Mouse (Mus musculus) limb, embryonic 15.5 days (tissue): Measurements from ENCODE around the gene Olfr584. TPM values are rescaled to one million over a fixed set of nuclear protein-coding genes. Genes with fewer than 3 reads are reported as not detected.

Experiments used
- ATAC-seq: fragments of 200-750 bp; cut with Nextera tagmentation; 2 replicates; pipeline ENCODE4 v1.8.0; 2017; ENCODE audit warnings: low read depth, moderate TSS enrichment; ENCODE audit not compliant: insufficient number of reproducible peaks, low FRiP score, low TSS enrichment
- H3K27ac ChIP-seq: fragments of 300-500 bp; sonication (generic); 2 replicates; pipeline ENCODE4 v1.5.1; 2015; ENCODE audit warnings: moderate library complexity, mild to moderate bottlenecking, inconsistent platforms
- H3K27me3 ChIP-seq: fragments of 300-500 bp; sonication (generic); 2 replicates; pipeline ENCODE4 v1.6.1; 2015; ENCODE audit warnings: inconsistent platforms
- H3K36me3 ChIP-seq: fragments of 300-500 bp; sonication (generic); 2 replicates; pipeline ENCODE4 v1.6.1; 2015; ENCODE audit warnings: inconsistent platforms
- H3K4me1 ChIP-seq: fragments of 300-500 bp; sonication (generic); 2 replicates; pipeline ENCODE4 v1.6.1; 2015; ENCODE audit warnings: inconsistent platforms
- H3K4me2 ChIP-seq: fragments of 300-500 bp; sonication (generic); 2 replicates; pipeline ENCODE4 v1.6.1; 2015; ENCODE audit warnings: mild to moderate bottlenecking, inconsistent platforms
- H3K4me3 ChIP-seq: fragments of 300-500 bp; sonication (generic); 2 replicates; pipeline ENCODE4 v1.5.1; 2015; ENCODE audit warnings: mild to moderate bottlenecking, inconsistent platforms
- H3K9ac ChIP-seq: fragments of 300-500 bp; sonication (generic); 2 replicates; pipeline ENCODE4 v1.6.1; 2015; ENCODE audit warnings: inconsistent platforms
- H3K9me3 ChIP-seq: fragments of 300-500 bp; sonication (generic); 2 replicates; pipeline ENCODE4 v1.6.1; 2016; ENCODE audit warnings: inconsistent platforms
- WGBS: fragments of 180-500 bp; shearing (Covaris S2); methylation state at CpG from one replicate; pipeline ENCODE4 v1.1.7; 2015; 5-methylcytosine and 5-hydroxymethylcytosine counted together
- polyA plus RNA-seq: library from polyadenylated mRNA; unstranded; fragments of >200 nt; fragmentation: Nextera tagmentation; extraction: Ambion mirVana; gene quantifications from 2 replicates; pipeline ENCODE4 v1.2.1, GENCODE M21; 2015

Olfr584 gene
- polyA plus RNA-seq: not detected in 2 replicates

DNA sequence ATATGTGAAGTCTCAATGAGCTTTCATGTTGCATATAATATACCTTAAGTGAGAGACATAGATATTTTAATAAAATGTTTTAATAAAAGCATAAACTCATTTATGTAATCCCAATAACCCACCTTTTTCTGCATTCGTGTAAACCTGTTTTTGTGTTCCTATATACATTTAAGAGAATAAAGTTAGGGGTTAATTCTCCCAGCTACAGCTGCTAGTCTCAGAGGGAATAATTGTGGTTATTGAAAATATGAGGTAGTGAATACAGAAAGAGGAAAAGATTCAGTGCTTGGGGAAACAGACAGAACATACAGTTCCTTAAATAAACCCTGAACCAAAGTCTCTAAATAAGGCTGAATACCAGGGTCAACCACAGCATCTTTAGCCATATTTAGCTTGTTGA, at the start of gene Olfr584:
Gene Olfr584, plus strand, starts transcription at position 301 of the 400 bp plus-strand sequence.
- Histone ChIP-seq H3K4me3 (no peak within 1 kb of the TSS), H3K27ac (no peak within 1 kb of the TSS), H3K4me1 (no peaks in the 10 kb centered on the region), H3K4me2 (no peak within 1 kb of the TSS), H3K9me3 (no peaks in the 10 kb centered on the region; the same call in 1 of the 2 replicates), H3K36me3 (no peaks in the 10 kb centered on the region), H3K9ac (no peak within 1 kb of the TSS), H3K27me3 (no peaks in the 10 kb centered on the region)
- no peak for ATAC-seq
- 74% methylated on average over 1 of the region's 1 CpGs for WGBS

GRCm38 (mm10) chr7:103037724-103038123, 44.0 kb upstream of the Olfr584 start, which contains the start of gene Olfr582:
TSS of gene Olfr582 (plus strand) at chr7:103038024.
- Histone ChIP-seq H3K4me2 (no peak within 1 kb of the TSS), H3K36me3 (no peaks in the 10 kb centered on the region), H3K9ac (no peak within 1 kb of the TSS), H3K27me3 (no peaks in the 10 kb centered on the region), H3K9me3 (no peaks in the 10 kb centered on the region), H3K27ac (no peak within 1 kb of the TSS), H3K4me3 (no peak within 1 kb of the TSS), H3K4me1 (no peaks in the 10 kb centered on the region)
- no peak for ATAC-seq

DNA sequence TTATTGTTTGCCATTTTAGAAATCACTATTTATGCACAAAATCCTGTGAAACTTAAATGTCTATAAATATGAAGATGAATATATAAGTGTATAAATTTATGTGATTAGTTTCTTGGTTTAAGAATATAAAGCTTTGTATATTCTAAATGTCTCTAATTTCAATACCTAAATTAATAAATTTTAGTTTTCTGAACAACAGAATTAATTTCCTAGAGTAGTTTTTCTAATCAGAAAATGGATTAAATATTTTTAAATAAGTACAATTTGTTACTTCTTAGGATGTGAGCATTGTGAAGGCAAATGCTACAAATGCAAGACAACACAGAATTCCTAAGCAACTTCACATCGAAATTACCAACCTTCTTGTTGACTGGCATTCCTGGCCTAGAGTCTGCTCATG, 30.7 kb upstream of the Olfr584 start, which contains the start of gene Olfr583:
Gene Olfr583, plus strand, starts transcription at position 301 of the 400 bp plus-strand sequence.
- no peak within 1 kb of the TSS for H3K9ac ChIP-seq
- H3K27me3 ChIP-seq: no peaks in the 10 kb centered on the region
- no peak within 1 kb of the TSS for H3K4me2 ChIP-seq
- ATAC-seq: no peak
- no peaks in the 10 kb centered on the region for H3K4me1 ChIP-seq
- no peaks in the 10 kb centered on the region for H3K36me3 ChIP-seq
- WGBS: 76% methylated on average over 1 of the region's 1 CpGs
- no peaks in the 10 kb centered on the region for H3K9me3 ChIP-seq
- no peak within 1 kb of the TSS for H3K27ac ChIP-seq
- H3K4me3 ChIP-seq: no peak within 1 kb of the TSS

DNA sequence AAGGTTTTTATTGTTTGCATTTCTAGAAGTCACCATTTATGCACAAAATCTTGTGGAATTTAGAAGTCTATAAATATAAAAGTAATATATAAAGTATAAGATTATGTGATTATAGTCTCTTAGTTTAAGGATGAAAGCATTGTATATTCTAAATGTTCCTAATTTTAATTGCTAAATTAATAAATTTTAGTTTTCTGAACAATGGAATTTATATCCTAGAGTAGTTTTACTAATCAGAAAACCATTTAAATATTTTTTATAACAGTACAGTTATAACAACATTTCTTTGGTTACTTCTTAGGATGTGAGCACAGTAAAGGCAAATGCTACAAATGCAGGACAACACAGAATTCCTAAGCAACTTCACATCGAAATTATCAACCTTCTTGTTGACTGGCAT, 15.7 kb downstream of the Olfr584 start, which contains the start of gene Olfr585:
Gene Olfr585, plus strand, starts transcription at position 301 of the 400 bp plus-strand sequence.
- H3K4me1 ChIP-seq: no peaks in the 10 kb centered on the region
- no peak for ATAC-seq

GRCm38 (mm10) chr7:103119406-103119805, 37.7 kb downstream of the Olfr584 start:
- Histone ChIP-seq H3K9ac (no peak overlapping the region), H3K27ac (no peak overlapping the region), H3K9me3 (no peaks in the 10 kb centered on the region), H3K27me3 (no peaks in the 10 kb centered on the region), H3K4me1 (no peaks in the 10 kb centered on the region), H3K4me3 (no peak overlapping the region), H3K4me2 (no peak overlapping the region), H3K36me3 (no peaks in the 10 kb centered on the region)
- ATAC-seq: no peak
- 43% methylated on average over 3 of the region's 3 CpGs for WGBS

More for the DNA sequence above, 15.7 kb downstream of the Olfr584 start, which contains the start of gene Olfr585:
- no peaks in the 10 kb centered on the region for H3K36me3 ChIP-seq
- no peak within 1 kb of the TSS for H3K9ac ChIP-seq
- WGBS: 80% methylated on average over 1 of the region's 1 CpGs
- no peak within 1 kb of the TSS for H3K4me2 ChIP-seq
- no peaks in the 10 kb centered on the region for H3K9me3 ChIP-seq
- no peaks in the 10 kb centered on the region for H3K27me3 ChIP-seq
- H3K4me3 ChIP-seq: no peak within 1 kb of the TSS
- no peak within 1 kb of the TSS for H3K27ac ChIP-seq

- no peak for ATAC-seq
- Histone ChIP-seq H3K4me3 (no peak within 1 kb of the TSS), H3K36me3 (no peaks in the 10 kb centered on the region), H3K27me3 (no peaks in the 10 kb centered on the region), H3K27ac (no peak within 1 kb of the TSS), H3K4me1 (no peaks in the 10 kb centered on the region), H3K4me2 (no peak within 1 kb of the TSS), H3K9me3 (no peaks in the 10 kb centered on the region), H3K9ac (no peak within 1 kb of the TSS)
- WGBS: 88% methylated on average over 3 of the region's 3 CpGs
These were observed 43.9 kb downstream of the Olfr584 start, which contains the start of gene Olfr586 for GRCm38 (mm10) chr7:103125538-103125937. TSS of gene Olfr586 (minus strand) at chr7:103125638.

Other genes starting within 250 kb of the Olfr584 start
- not detected in 2 replicates for gene Olfr566, start 223.1 kb upstream of the Olfr584 start, polyA plus RNA-seq
- gene Olfr568, start 204.8 kb upstream of the Olfr584 start, polyA plus RNA-seq: not detected in 2 replicates
- not detected in 2 replicates for gene Olfr569, start 191.0 kb upstream of the Olfr584 start, polyA plus RNA-seq
- not detected in 2 replicates for gene Olfr570, start 187.3 kb upstream of the Olfr584 start, polyA plus RNA-seq
- not detected in 2 replicates for gene Olfr571, start 164.3 kb upstream of the Olfr584 start, polyA plus RNA-seq
- gene Olfr572, start 157.5 kb upstream of the Olfr584 start, polyA plus RNA-seq: not detected in 2 replicates
- gene Olfr573-ps1, start 139.3 kb upstream of the Olfr584 start, polyA plus RNA-seq: not detected in 2 replicates
- not detected in 2 replicates for gene Olfr574, start 133.4 kb upstream of the Olfr584 start, polyA plus RNA-seq
- not detected in 2 replicates for gene Olfr575, start 123.1 kb upstream of the Olfr584 start, polyA plus RNA-seq
- not detected in 2 replicates for gene Olfr576, start 119.2 kb upstream of the Olfr584 start, polyA plus RNA-seq
- not detected in 2 replicates for gene Olfr577, start 105.9 kb upstream of the Olfr584 start, polyA plus RNA-seq
- gene Olfr578, start 92.6 kb upstream of the Olfr584 start, polyA plus RNA-seq: not detected in 2 replicates
- gene Olfr582, start 43.9 kb upstream of the Olfr584 start, polyA plus RNA-seq: not detected in 2 replicates
- not detected in 2 replicates for gene Olfr583, start 30.6 kb upstream of the Olfr584 start, polyA plus RNA-seq
- not detected in 2 replicates for gene Olfr585, start 15.8 kb downstream of the Olfr584 start, polyA plus RNA-seq
- not detected in 2 replicates for gene Olfr586, start 43.8 kb downstream of the Olfr584 start, polyA plus RNA-seq
- gene Olfr588-ps1, start 59.0 kb downstream of the Olfr584 start, polyA plus RNA-seq: not detected in 2 replicates
- gene Olfr589, start 74.5 kb downstream of the Olfr584 start, polyA plus RNA-seq: not detected in 2 replicates
- not detected in 2 replicates for gene Olfr591, start 96.5 kb downstream of the Olfr584 start, polyA plus RNA-seq
- gene Olfr592, start 102.9 kb downstream of the Olfr584 start, polyA plus RNA-seq: not detected in 2 replicates
- gene Olfr593, start 130.0 kb downstream of the Olfr584 start, polyA plus RNA-seq: not detected in 2 replicates
- gene Olfr594, start 135.1 kb downstream of the Olfr584 start, polyA plus RNA-seq: not detected in 2 replicates
- not detected in 2 replicates for gene Usp17ld, start 170.6 kb downstream of the Olfr584 start, polyA plus RNA-seq
- gene Olfr596, start 223.8 kb downstream of the Olfr584 start, polyA plus RNA-seq: not detected in 2 replicates
- gene Olfr597, start 234.4 kb downstream of the Olfr584 start, polyA plus RNA-seq: not detected in 2 replicates
- gene Olfr598, start 241.7 kb downstream of the Olfr584 start, polyA plus RNA-seq: not detected in 2 replicates